Mouse (Mus musculus) frontal cortex, adult (tissue): ENCODE measurements at regions not wholly inside any gene's neighbourhood (a gene's known extent, or its start where the extent isn't known, plus 50 kb on each side); places are given as distances from the start of the nearest gene placed in this dataset.

ENCODE experiments used
- ATAC-seq: cut with Nextera tagmentation; 2 replicates; pipeline ENCODE4 v1.9.2; 2017; ENCODE audit warnings: mild to moderate bottlenecking, moderate library complexity, mixed read lengths; ENCODE audit not compliant: low TSS enrichment

DNA sequence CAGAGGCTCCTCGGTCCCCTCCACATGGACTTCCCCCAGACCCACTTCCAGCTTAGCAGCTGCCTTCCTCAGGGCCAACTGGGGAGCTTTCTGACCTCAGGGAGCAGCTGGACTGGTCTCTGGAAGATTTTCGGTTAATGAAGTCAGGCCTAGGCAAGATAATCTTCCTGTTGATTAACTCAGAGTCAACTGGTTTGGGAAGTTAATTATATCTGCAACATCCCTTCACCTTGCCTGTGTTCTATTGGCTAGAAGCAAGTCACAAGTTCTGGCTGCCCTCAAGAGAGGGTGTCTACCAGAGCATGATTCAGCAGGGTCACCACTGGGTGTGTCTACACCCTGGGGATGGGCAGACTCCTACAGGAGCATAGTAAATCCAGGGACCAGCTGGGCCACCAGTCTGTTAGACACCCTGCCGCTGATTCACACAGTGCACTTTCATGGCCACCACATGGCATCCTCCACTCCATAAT is 53.9 kb upstream of the Maml3 start:
- ATAC-seq, result no peak

GRCm38 (mm10) chr3:52161688-52162087 is 56.8 kb upstream of the Maml3 start:
- ATAC-seq, result no peak

GRCm38 (mm10) chr3:52163990-52164389 is 59.1 kb upstream of the Maml3 start:
- no peak for ATAC-seq

GRCm38 (mm10) chr3:52167420-52167819 is 62.5 kb upstream of the Maml3 start:
- no peak for ATAC-seq

DNA sequence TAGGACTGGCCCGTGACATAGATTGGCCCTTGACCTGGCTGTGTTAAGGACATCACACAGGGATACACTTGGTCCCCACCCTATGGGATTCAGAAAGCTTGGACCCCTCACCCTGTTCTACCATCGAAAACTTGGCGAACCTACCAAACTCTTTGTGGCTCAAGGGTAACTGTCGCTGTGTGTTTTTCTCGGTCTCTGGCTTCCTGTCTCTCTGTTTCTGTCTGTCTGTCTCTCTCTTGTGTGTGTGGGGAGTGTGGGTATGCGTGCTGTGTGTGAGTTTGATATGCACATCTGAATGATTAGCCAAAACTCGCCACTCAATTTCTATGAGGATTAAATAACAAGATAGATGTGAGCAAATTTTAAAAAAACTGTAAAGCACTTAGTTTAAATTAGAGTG is 66.0 kb upstream of the Maml3 start:
- no peak for ATAC-seq

- no peak for ATAC-seq
Observed at GRCm38 (mm10) chr3:52171303-52171702, 66.4 kb upstream of the Maml3 start.

DNA sequence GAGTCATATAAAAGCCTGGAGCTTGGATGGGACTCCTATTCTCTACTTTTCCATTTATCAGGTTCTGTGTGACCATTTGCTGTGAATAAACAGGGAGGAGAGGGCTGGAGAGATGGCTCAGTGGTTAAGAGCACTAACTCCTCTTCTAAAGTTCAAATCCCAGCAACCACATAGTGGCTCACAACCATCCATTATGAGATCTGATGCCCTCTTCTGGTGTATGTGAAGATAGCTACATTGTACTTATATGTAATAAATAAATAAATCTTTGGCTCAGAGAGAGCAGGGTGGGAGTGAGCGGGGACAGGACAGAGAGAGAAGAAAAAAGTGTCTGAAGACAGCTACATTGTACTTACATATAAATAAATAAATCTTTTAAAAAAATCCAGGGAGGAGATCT is 68.6 kb upstream of the Maml3 start:
- ATAC-seq, result no peak

- ATAC-seq, result peak; percentile 48
Observed at GRCm38 (mm10) chr3:52176108-52176507, 71.2 kb upstream of the Maml3 start.

- no peak for ATAC-seq
Observed at GRCm38 (mm10) chr3:52178851-52179250, 74.0 kb upstream of the Maml3 start.

DNA sequence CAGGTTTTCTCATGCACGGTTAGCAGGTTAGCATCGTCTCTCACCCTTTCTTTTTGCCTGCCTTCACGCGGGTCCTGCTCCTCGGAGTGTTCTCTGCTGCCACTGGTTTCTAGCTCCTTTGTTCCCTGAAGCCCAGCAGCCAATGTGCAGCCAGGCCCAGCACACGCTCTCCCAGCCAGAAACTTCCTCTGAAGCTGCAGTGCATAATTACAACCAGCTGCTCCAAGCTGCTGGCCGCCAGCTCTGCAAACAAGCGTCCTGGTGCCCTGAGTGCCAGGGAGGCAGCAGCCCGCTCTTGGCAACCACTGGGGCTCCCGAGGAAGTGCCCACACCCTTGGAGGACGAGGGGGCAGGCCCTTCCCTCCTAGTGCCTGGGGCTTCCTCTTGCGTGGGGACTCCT is 74.8 kb upstream of the Maml3 start:
- ATAC-seq, result peak; percentile 88

DNA sequence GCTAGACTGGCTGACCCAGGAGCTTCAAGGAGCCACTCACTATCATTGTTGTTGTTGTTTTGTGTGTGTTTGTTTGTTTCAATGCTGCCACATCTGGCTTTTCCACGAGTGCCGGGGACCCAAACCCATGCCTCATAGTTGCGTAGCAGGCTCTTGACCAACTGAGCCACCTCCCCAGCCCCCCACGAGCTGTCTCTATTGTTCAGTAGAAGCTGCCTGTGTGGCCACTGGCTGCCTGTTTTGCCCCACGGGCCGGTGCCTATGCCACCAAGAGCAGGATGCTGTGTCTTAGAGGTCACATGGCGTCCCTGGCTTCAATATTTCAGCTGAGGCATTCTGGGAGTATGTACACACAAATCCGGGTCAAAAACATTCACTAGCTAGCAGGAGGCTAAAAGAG is 75.4 kb upstream of the Maml3 start:
- ATAC-seq, result no peak

- ATAC-seq, result peak; percentile 25
Observed at GRCm38 (mm10) chr3:52180785-52181184, 75.9 kb upstream of the Maml3 start.

- no peak for ATAC-seq
Observed at GRCm38 (mm10) chr3:52181326-52182101, 76.6 kb upstream of the Maml3 start.

- 0 out of 2 replicates have a peak, but pooled peaks have one; percentile 29 for ATAC-seq
Observed at GRCm38 (mm10) chr3:52184241-52184640, 79.4 kb upstream of the Maml3 start.

GRCm38 (mm10) chr3:52185351-52185750 is 80.5 kb upstream of the Maml3 start:
- no peak for ATAC-seq

DNA sequence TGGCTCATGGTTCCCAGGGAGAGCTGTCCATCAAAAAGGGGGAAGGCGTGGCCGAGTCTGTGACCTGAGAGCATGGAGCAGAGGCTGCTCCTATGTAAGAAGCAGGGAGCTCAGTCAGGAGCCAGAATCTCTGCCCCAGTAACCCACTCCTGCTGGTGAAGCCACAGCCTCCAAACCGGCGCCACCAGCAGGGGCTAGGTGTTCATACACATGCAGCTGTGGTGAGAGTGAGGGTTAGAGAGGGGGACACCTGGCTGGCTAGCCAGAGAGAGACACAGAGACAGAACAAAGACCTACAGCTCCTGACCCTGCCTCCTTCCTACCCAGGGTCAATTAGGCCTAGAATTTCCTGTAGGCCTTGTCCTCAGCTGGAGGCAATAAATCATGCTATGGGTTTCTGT is 80.7 kb upstream of the Foxo1 start:
- ATAC-seq, result no peak

DNA sequence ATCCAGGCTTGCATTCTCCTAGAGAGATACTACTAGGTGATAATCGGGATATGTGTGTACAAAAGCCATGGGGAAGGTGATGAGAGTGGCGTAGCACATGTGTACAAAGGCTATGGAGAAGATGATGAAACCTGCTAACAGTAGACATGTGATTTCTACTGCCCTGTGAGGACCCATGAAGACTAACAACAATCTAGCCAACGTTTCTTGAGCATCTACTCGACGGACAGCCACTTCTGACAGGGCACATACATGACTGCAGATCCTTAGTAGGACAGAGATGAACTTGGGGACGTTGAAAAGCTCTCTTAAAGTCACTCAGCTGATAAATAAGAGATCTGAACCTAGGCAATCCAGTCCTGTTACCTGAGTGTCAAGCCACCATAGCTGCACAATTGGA is 79.8 kb upstream of the Foxo1 start:
- ATAC-seq, result no peak

- ATAC-seq, result no peak
Observed at GRCm38 (mm10) chr3:52189016-52189415, 79.1 kb upstream of the Foxo1 start.

DNA sequence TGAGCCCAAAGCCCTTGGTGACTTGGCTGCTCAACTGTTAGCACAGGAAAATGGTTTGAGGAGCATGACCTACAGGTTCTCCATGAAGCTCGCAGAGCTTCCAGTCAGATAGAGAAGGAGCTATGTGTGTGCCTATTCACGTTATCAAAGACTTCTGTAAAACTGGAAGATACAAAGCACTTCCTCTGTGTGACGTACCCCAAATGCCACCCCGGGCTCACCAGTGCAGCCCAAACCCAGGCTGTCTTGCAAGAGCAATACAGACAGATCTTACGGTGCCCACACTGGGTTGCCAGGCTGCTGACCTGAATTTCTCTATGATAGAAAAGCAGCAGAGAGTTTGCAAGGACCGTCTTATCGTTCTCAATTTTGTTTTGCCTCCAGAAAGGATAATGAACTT is 78.1 kb upstream of the Foxo1 start:
- no peak for ATAC-seq

GRCm38 (mm10) chr3:52193026-52193425 is 75.1 kb upstream of the Foxo1 start:
- no peak for ATAC-seq

- no peak for ATAC-seq
Observed at GRCm38 (mm10) chr3:52194216-52194615, 73.9 kb upstream of the Foxo1 start.

- no peak for ATAC-seq
Observed at GRCm38 (mm10) chr3:52195486-52195885, 72.7 kb upstream of the Foxo1 start.

- 0 out of 2 replicates have a peak, but pooled peaks have one; percentile 11 for ATAC-seq
Observed at GRCm38 (mm10) chr3:52196047-52196935, 71.8 kb upstream of the Foxo1 start.
